Mouse (Mus musculus) activated CD4-positive, CD25-positive, alpha-beta regulatory T cell (primary cell): ENCODE data around the gene Gm20390. TPM values are rescaled to one million over a fixed set of nuclear protein-coding genes. Genes with fewer than 3 reads are reported as not detected.

ENCODE experiments used
- polyA plus RNA-seq, 2 experiments: library from polyadenylated mRNA; unstranded; fragments of 100-300 nt; shearing (Covaris generic); gene quantifications; one replicate each; pipeline ENCODE4 v1.2.1; 2017

Gene Gm20390
- 100 to 1,000 TPM; 180 to 274 TPM for polyA plus RNA-seq

DNA sequence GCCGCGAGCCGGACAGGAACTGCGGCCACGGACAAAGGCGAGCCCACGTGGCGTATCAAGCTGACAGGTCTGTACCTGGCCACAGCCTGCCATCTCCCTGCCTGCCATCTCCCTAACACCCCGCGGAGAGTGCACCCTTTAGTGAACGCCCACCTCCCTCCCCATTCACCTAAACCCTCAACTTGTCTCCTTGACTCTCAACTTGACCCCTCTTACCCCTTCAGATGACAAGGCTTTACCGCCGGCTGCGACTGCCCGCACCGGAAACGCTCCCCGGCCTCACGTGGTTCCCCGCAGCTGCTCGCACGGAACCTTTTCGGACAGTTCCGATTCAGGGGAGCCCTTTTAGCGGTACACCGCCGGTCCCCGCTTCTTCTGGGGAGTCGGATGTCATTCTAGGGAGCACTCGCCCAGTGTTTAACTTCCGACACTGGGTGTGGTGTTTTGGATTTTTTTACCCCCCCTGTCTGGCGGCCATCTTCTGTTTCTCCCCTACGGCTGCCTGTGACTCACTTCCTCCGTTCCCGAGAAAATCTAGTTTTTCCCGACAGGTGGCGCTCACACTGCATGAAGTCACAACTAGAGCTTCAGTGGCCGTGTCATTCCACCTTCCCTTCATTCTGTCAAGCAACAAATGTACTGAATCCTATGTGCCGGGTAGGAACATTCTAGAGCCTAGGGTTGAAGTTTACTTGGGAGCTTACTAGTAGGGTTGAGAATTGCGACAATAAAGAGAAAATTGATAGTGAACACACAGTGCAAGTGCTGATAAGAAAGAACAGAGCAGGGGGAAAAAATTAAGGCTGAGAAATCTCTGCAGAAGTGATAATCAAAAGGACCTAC lies at the start of gene Gm20390, which contains the start of gene Nme1:
Gene Gm20390 (minus strand): TSS at position 289 of the 843 bp plus-strand sequence.
Gene Nme1 (minus strand): TSS at position 517 of the 843 bp plus-strand sequence.

GRCm38 (mm10) chr11:93995720-93996305 lies 27.7 kb upstream of the Gm20390 start, which contains the start of gene Spag9:
Spag9 (plus strand) TSS chr11:93996091.

GRCm38 (mm10) chr11:93956159-93956558 lies 11.9 kb downstream of the Gm20390 start, which contains the start of gene Nme2:
Nme2 (minus strand) TSS chr11:93956259.

Other genes with a start within 250 kb of the Gm20390 start
- gene Utp18, start 82.5 kb downstream of the Gm20390 start, polyA plus RNA-seq, result 10 to 100 TPM; 46.1 to 62.4 TPM
- gene Mbtd1, start 82.4 kb downstream of the Gm20390 start, polyA plus RNA-seq, result 10 to 100 TPM; 22.5 to 31.5 TPM
- 100 to 1,000 TPM; 104 to 143 TPM for gene Nme2, start 12.0 kb downstream of the Gm20390 start, polyA plus RNA-seq
- gene Nme1, start 228 bp upstream of the Gm20390 start, polyA plus RNA-seq, result 100 to 1,000 TPM in 1 of 2 experiments, 10 to 100 TPM in 1; 99.8 to 145 TPM
- 10 to 100 TPM; 41.0 to 43.0 TPM for gene Spag9, start 27.8 kb upstream of the Gm20390 start, polyA plus RNA-seq
- 10 to 100 TPM; 19.5 to 50.9 TPM for gene Tob1, start 243.2 kb upstream of the Gm20390 start, polyA plus RNA-seq